Mouse (Mus musculus) embryonic facial prominence, embryonic 10.5 days (tissue): ENCODE measurements around the gene Dnmt3b. TPM values are rescaled to one million over a fixed set of nuclear protein-coding genes. Genes with fewer than 3 reads are reported as not detected.

Experiments used
- polyA plus RNA-seq: library from polyadenylated mRNA; unstranded; fragments of >200 nt; fragmentation: Nextera tagmentation; extraction: Ambion mirVana; gene quantifications from 2 replicates; pipeline ENCODE4 v1.2.1, GENCODE M21; 2016

The Dnmt3b gene
- polyA plus RNA-seq, 1 experiment from 2014 or later, result 26.5 TPM

Other genes with a start within 250 kb of the Dnmt3b start
- not detected in 2 replicates for gene 4930404H24Rik, start 156.7 kb upstream of the Dnmt3b start, polyA plus RNA-seq
- gene Nol4l, start 119.5 kb upstream of the Dnmt3b start, polyA plus RNA-seq, result 23.5 and 23.7 TPM in 2 replicates
- 72.2 and 74.3 TPM in 2 replicates for gene Commd7, start 16.7 kb upstream of the Dnmt3b start, polyA plus RNA-seq
- not detected in 2 replicates for gene Dnmt3c, start 47.2 kb downstream of the Dnmt3b start, polyA plus RNA-seq
- gene Mapre1, start 91.8 kb downstream of the Dnmt3b start, polyA plus RNA-seq, result 306 and 312 TPM in 2 replicates
- gene Efcab8, start 130.5 kb downstream of the Dnmt3b start, polyA plus RNA-seq, result 0.14 TPM in 1 of 2 replicates, not detected in the other
- not detected in 2 replicates for gene Sun5, start 221.6 kb downstream of the Dnmt3b start, polyA plus RNA-seq
- not detected in 2 replicates for gene Bpifb2, start 225.6 kb downstream of the Dnmt3b start, polyA plus RNA-seq